Mouse (Mus musculus) lung, adult 10 weeks (tissue): Measurements from ENCODE around the gene Wdr91. TPM values are rescaled to one million over a fixed set of nuclear protein-coding genes. Genes with fewer than 3 reads are reported as not detected.

ENCODE experiments used
- polyA plus RNA-seq: library from polyadenylated mRNA; stranded (reverse); fragments of 350-450 nt; fragmentation: Illumina TruSeq; extraction: RNeasy Lipid Tissue Mini Kit (QIAGEN cat#74804); gene quantifications from one replicate; pipeline ENCODE4 v1.2.3, GENCODE M21; 2014; ENCODE audit warnings: low read depth, low replicate concordance; ENCODE audit not compliant: insufficient read depth

The Wdr91 gene
- 12.4 TPM for polyA plus RNA-seq

GRCm38 (mm10) chr6:34910371-34911219 lies at the start of gene Wdr91:
Gene Wdr91, minus strand, starts transcription at chr6:34910876.

GRCm38 (mm10) chr6:34919956-34920355 lies 9.3 kb upstream of the Wdr91 start, which contains the start of gene Stra8:
Gene Stra8, plus strand, starts transcription at chr6:34920163.

GRCm38 (mm10) chr6:34877509-34878321 lies 33.0 kb downstream of the Wdr91 start, which contains the start of gene Cyren:
Gene Cyren, minus strand, starts transcription at chr6:34878060.

GRCm38 (mm10) chr6:34862791-34863403 lies 47.8 kb downstream of the Wdr91 start, which contains the start of gene Tmem140:
Gene Tmem140, plus strand, starts transcription at chr6:34863146.

Other genes starting within 250 kb of the Wdr91 start
- 5.7 TPM for gene Agbl3, start 130.4 kb downstream of the Wdr91 start, polyA plus RNA-seq
- 52.1 TPM for gene Tmem140, start 47.7 kb downstream of the Wdr91 start, polyA plus RNA-seq
- 5.9 TPM for gene Cyren, start 32.8 kb downstream of the Wdr91 start, polyA plus RNA-seq
- gene Stra8, start 9.3 kb upstream of the Wdr91 start, polyA plus RNA-seq: 0.20 TPM
- gene Slc23a4, start 77.5 kb upstream of the Wdr91 start, polyA plus RNA-seq: 0.40 TPM
- gene Cnot4, start 222.8 kb upstream of the Wdr91 start, polyA plus RNA-seq: 6.7 TPM